Mouse (Mus musculus): Measurements from ENCODE around the gene Sdccag8.
A peak's percentile ranks its signal among the peaks of the same experiment; 100 is the strongest.

Gene Sdccag8

GRCm38 (mm10) chr1:176943126-176943525 is 128.7 kb downstream of the Sdccag8 start:
- DNase-seq (ENCODE audit: low read depth, low spot score) = no peak

- DNase-seq (ENCODE audit: low read depth, low spot score) = no peak
Observed at GRCm38 (mm10) chr1:176943987-176944386, 129.5 kb downstream of the Sdccag8 start.

GRCm38 (mm10) chr1:176944458-176945174 is 130.2 kb downstream of the Sdccag8 start:
- DNase-seq (ENCODE audit: low read depth, low spot score) = no peak

- no peak for DNase-seq (ENCODE audit: low read depth, low spot score)
Observed at GRCm38 (mm10) chr1:176945175-176945540, 130.7 kb downstream of the Sdccag8 start.

GRCm38 (mm10) chr1:176946031-176946795 is 131.8 kb downstream of the Sdccag8 start:
- DNase-seq (ENCODE audit: low read depth, low spot score) = no peak

- no peak for DNase-seq (ENCODE audit: low read depth, low spot score)
Observed at GRCm38 (mm10) chr1:176946796-176947181, 132.3 kb downstream of the Sdccag8 start.

GRCm38 (mm10) chr1:176948861-176949260 is 134.4 kb downstream of the Sdccag8 start:
- DNase-seq (ENCODE audit: low read depth, low spot score) = peak; percentile 34

GRCm38 (mm10) chr1:176949320-176949719 is 134.9 kb downstream of the Sdccag8 start:
- no peak for DNase-seq (ENCODE audit: low read depth, low spot score)

- DNase-seq (ENCODE audit: low read depth, low spot score) = no peak
Observed at GRCm38 (mm10) chr1:176950061-176950460, 135.6 kb downstream of the Sdccag8 start.

GRCm38 (mm10) chr1:176951836-176952235 is 137.4 kb downstream of the Sdccag8 start:
- no peak for DNase-seq (ENCODE audit: low read depth, low spot score)

- DNase-seq (ENCODE audit: low read depth, low spot score) = no peak
Observed at GRCm38 (mm10) chr1:176958311-176958710, 143.9 kb downstream of the Sdccag8 start.

GRCm38 (mm10) chr1:176961716-176962115 is 147.3 kb downstream of the Sdccag8 start:
- DNase-seq (ENCODE audit: low read depth, low spot score) = no peak

GRCm38 (mm10) chr1:176962894-176963293 is 148.4 kb downstream of the Sdccag8 start:
- DNase-seq (ENCODE audit: low read depth, low spot score) = no peak

GRCm38 (mm10) chr1:176967299-176967698 is 152.8 kb downstream of the Sdccag8 start:
- DNase-seq (ENCODE audit: low read depth, low spot score) = peak; percentile 26

- no peak for DNase-seq (ENCODE audit: low read depth, low spot score)
Observed at GRCm38 (mm10) chr1:176970635-176971478, 156.4 kb downstream of the Sdccag8 start.

- DNase-seq (ENCODE audit: low read depth, low spot score) = no peak
Observed at GRCm38 (mm10) chr1:176971479-176971797, 157.0 kb downstream of the Sdccag8 start.

GRCm38 (mm10) chr1:176973356-176974088 is 159.1 kb downstream of the Sdccag8 start:
- no peak for DNase-seq (ENCODE audit: low read depth, low spot score)

- no peak for DNase-seq (ENCODE audit: low read depth, low spot score)
Observed at GRCm38 (mm10) chr1:176979235-176979634, 164.8 kb downstream of the Sdccag8 start.

GRCm38 (mm10) chr1:176980140-176980539 is 165.7 kb downstream of the Sdccag8 start:
- no peak for DNase-seq (ENCODE audit: low read depth, low spot score)

GRCm38 (mm10) chr1:176980801-176981400 is 166.4 kb downstream of the Sdccag8 start:
- no peak for DNase-seq (ENCODE audit: low read depth, low spot score)

- DNase-seq (ENCODE audit: low read depth, low spot score) = no peak
Observed at GRCm38 (mm10) chr1:176981511-176981910, 167.1 kb downstream of the Sdccag8 start.

All from R1 (cell line).